Mouse (Mus musculus) frontal cortex, postnatal 36 days (tissue): Measurements from ENCODE around the gene Etv6.

Source experiments
- DNase-seq, 2 experiments: peaks; one replicate each; pipeline ENCODE4 v3.0.0; 2022; ENCODE audit warnings: low spot score in 2 of 2

Gene Etv6

DNA sequence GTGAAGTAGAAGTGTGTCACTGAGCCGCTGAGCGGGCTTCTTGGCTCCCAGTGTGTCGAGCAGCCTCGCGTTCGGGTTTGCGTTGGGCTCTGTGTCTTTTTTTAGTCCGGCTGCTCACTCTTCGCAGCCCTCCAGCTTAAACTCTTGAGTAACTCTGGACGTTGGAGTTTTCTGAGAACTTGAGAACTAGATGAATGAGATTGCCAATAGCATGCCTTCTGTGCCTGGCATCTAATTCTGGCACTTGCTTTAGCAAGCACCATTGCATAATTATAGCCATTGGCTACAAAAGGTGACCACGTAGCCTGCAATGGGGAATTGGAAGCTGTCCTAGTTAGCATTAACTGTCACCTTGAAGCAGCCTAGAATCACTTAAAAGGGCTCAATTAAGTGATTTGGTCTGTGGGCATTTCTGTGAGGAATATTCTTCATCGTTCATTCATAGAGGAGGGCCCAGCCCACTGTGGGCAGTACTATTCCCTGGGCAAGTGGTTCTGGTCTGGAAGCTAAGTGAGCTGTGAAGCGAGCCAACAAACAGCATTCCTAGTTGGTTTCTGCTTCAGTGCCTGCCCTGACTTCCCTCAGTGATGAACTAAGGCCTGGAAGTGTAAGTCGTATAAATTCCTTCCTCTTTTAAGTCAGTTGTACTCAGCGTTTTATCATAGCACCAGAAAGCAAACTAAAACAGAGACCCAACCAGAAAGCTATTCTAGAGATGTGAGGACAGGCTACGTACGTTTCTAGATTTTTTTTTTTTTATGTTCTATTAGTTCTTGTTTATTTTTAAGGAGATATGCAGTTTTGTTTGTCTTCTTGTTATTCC, 136.6 kb downstream of the Etv6 start:
- DNase-seq: peak; percentile 35 to 68

DNA sequence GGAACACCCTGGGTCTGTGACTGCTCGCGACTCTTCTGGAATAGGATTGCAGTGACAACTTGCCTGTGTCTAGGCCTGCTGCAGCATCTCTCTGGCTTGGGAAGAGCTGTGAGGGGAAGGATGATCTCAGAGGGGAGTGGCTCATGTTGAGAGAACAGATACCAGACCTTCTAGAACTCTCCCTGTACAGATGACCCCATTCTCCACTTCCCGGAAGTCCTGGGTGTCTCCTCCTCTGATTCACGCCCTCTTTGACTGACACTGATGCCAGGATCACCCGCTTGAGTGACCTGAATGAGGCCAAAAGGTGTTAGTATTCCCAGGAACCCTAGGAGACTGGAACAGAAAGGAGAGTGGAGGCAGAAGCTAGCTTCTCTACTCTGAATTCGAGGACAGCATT, 137.9 kb downstream of the Etv6 start:
- DNase-seq: no peak

DNA sequence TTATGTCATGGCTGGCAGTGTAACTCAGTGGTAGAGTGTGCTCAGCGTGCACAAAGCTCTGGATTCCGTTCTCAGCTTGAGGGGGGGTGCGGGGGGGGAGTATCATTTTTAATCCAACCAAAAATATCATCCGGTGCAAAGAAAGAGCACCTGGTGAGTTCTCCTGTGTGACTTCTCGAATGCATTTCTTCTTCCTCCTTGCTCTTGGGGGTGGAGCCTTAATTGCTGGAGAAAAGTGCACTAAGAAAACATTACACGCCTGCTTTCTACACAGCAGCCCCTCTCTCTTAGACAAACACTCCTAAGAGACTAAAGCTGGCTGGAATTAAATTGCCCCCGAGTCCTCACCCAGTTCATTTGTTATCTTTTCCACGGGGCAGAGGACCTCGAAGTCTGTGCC, 139.6 kb downstream of the Etv6 start:
- no peak for DNase-seq

DNA sequence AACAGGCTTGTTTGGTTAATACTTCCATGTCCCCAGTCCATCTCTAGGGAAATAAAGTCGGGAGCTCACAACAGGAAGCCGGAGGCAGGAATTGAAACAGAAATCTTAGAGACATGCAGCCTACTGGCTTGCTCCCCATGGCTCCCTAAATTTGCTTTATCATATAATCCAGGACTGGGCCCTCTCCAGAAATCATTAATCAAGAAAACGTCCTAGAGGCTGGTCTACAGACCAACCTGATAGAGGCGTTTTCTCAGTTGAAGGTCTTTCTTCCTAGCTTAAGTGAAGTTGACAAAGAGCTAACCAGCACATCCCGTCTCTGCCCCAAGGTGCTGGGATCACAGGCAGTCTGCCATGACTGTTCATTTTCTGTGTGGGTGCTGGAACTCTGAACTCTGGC, 141.7 kb downstream of the Etv6 start:
- no peak for DNase-seq

DNA sequence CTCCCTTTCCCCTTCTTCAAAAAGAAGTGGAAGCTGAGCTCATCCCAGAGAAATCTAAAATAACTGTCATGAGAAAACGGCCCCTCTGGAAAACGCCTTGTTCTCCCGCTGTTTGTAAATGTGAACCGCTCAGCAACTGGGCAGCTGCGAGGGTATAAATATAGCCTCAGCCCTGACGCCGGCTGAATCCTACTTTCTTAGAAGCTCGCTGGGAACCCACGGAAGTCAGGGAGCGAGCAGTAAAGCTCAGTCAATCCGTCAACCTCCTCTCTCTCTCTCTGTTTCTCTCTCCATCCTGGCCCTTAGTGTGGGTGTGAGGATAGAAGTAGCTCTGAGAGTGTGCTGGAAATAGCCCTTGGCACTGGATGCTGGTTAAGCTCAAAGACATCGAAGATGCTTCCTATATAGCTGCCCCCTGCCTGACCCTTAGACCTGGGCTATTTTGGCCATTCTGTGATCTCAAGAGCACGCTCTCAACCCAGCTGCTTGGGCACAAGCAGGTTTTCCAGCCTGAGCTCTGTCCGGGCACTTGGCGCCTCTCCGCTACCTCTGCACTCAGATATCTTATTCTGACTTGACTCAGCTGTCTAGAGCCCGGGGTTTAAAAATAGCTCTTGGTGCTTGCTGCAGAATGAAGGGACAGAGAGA, 146.9 kb downstream of the Etv6 start:
- DNase-seq: peak; percentile 67 to 75

DNA sequence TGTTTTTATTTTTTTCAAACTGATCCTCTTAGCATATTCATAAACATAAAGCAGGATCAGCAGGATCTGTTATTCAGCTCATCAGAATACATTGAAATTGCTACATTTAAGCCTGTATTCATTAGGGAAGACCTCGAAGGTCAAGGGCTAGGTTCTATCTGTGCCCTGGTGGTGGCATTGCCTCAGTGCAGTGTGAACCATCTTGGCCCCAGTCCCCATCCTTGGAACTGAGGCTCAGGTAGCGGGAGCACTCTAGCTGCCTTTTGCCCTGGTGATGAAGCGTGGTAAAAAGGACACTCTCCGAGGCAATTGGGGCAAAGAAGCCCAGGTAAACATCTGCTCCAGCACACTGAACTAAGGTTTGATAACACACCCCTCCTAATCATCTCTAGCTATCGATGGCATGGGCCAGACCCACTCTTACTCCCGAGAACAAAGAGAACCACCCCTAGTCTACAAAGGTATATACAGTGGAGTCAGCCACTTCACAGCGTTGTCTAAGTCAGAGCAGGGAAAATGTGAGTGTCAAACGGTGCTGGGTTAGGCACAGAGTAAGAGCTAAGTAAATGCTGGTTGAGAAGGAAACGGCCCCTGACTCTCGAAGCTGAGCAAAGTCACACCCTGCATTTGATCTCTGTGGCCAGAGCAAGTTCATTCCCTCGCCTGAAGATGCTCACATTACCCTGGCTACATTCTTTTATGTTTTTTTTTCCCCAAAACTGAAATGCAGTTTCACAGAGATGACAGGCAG, 148.3 kb downstream of the Etv6 start:
- no peak for DNase-seq

DNA sequence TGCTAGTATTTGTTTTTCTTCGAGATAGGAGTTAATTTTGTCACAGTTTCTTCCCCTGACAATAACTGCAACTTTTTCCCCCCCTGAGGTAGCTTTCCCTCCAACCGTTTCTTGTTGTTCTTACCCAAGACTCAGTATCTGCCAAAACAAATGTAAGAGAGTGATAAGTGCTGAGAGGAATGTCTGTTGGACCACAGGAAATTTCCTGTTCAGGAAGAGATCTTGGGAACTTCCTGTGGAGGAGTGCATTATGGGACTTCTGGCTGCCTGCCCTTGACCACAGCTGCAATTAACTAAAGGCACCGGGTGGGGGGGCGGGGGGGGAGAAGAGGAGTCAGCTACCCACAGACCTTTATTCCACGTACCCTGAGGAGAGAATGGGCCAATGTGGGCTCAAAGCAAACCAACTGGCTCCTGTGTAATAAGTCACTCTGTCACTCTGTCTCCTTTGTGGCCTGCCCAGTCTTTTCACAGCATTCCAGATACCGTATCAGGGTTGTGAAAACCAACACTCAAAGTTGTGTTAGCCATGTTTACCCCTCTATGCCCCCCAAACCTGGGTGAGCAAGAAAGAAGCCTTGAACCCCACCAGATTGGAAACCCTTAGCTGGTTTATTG, 150.9 kb downstream of the Etv6 start:
- no peak for DNase-seq

DNA sequence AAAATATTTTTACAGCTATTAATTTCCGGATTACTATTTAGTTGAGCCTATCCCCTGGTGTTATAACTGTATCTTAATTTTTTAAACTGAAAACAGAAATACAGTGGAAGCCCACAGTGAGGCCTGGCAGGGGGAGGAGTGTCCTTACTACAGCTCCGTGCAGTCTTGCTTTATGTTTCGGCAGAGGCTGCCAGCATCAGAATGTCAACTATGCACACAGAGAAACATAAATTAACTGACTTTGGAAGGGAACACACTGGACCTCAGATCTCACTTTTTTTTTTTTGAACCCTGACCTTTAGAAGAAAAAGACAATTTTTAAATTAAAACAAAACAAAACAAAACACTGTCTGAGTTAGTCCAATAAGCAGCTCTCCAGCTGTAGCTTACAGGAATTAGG, 153.2 kb downstream of the Etv6 start:
- DNase-seq: no peak

DNA sequence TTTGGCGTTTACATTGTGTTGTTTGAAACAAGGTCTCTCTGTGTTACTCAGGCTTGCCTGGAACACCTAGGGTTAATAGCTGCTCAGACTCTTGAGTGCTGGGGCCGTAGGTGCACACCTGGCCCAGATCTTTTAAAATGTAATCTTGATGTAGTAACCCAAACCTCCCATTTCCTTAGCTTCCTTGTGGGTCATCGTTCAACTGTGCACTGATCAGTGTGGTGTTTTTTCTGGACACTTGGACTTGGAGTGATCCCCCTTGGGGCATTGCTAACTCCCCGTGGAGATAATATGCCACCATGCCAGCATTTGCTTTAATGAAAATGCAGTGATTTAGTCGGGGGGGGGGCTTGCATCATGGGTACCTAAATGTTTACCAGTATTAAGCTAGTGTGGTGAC, 153.7 kb downstream of the Etv6 start:
- DNase-seq: no peak

DNA sequence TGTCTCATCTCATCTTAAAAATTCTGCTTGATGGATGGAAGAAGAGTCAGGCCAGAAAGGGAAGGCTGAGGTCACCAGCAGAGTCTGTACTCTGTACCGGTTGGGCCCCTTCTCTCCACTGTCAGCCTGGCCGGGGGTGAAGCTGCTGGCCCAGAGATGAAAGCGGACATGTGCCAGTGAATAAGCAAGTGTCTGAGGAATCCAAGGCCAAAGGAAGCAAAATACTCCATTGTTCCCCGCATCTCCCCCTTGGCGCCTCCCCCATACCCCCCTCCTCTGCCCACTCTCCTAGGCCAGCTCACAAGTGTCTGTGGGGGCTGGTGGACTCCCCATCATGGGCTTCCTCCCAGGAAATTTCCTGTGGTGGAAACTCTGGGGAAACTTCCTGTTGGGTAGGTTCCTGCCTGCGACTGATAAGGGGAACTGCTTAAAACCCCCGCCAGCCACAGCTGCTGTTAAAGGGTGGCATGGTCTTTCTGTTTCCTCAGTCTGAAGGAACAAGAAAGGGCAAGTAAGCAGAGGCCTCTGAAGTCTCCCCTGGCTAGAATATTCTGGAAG, 154.2 kb downstream of the Etv6 start:
- DNase-seq: no peak

DNA sequence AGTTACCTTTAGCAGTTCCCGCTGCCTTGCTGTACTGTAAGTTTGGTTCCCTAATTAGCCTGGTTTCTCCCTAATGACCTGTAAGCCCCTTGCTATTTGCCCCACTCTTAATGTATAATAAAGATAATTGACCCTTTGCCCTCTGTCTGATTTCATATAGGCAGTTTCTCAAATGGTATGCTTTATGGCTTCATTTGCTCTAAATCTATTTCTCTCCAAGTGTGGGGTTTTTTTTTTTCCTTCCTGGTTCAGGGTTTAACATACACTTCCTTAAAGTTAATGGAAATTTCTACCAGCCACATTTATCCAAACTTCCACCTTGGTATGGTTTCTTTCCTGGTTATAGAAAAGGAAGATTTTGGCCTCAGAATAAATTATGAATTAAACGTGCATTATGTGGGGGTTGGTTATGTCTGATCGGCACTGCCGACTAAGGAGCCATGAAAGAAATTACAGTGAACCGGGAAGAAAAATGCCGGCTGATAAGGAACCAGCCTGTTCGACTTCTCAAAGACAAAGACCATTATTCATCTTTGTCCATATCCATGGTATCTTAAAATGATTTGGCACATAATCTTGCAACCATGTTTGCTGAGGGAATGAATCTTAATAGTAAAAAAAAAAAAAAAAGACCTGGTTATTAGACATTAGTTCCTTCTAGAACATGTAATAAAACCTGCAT, 155.2 kb downstream of the Etv6 start:
- no peak for DNase-seq

DNA sequence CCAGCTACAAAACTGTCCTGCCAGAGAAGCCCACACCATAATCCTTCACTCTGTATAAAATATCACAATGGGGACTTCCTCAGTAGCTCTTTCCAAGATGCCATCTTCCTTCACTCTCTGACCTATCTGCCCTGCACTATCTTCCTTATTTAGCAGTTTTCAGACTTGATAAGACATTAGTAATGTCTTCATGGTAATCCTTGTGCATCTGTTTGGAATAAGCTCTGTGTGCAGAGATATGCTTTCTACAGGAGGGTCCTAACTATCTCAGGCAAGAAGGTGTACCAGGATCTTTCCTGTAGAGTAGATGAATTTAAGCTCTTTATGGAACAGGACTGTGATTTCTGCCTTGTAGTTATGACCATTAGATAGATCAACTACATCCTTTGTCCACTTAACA, 157.2 kb downstream of the Etv6 start:
- DNase-seq: no peak

DNA sequence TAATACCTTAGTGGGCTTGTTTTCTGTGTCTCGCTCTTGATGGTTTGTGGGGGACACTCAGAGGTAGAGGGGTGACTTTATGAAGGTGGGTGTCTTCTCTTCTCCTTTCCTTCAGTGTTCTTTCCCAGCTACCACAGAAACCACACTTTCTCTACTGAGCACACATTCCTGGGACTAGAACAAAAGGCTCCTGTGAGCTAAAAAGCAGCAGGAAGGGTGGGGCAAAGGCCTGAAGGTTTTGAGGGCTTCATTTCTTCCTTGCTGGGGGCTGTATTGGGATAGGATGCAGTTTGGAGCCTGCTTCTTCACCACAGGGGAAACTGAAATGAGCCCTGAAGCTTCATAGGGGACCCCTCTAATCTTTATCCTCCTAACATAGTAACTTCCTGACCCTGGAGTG, 164.4 kb downstream of the Etv6 start:
- no peak for DNase-seq

DNA sequence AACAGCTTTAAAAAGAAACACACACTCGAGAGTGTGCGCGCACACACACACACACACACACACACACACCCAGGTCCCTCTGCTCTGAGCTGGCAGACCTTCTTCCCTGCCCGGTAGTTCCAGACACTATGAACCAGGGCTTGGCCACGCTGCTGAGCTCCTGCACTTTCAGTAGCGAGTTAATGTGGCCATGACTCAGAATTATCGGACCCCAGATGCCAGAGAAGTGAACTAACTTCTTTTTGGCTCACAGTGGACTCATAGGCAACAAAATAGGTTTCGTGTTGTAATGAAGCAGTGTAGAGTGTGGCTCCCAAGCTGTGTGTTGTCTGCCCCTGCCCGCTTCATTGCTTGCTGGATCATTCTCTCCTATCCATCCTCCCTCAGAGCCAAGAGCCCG, 165.1 kb downstream of the Etv6 start:
- no peak for DNase-seq

DNA sequence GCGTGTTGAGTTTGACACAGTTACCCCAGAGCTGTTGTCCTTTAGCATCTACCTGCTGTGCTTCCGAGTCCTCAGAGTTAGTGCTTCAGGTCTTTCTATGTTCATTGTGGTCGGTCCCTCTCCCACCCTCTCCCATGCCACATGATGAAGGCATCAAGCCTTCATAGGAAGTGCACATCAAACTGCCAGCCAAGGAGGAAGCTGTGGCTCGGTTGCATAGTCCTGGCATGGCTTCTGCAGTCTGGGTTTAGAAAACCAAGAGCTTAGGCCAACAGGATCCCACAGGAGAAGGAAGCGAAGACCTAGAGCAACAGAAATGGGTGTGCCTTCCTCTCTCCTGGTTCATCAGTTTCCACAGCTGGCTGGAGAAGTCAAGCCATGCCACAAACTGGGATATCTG, 166.7 kb downstream of the Etv6 start:
- DNase-seq: no peak

DNA sequence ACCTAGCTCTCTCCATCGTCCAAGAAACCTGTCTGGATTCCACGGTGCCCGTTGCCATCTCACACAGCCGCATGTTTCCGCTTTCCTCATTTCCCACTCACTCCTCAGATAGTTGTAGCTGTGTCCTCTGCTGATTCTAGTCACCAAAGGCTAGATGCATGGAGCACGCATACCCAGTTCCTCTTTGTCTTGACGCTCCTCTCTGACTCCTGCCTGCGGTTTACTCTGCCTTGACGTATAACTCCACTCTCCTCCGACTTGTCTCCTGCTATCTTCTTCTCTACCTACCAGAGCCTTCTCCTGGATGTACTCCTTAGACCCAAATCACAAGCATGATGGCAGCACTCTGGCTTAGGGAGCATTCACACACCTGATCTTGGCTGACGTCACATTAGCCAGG, 169.7 kb downstream of the Etv6 start:
- DNase-seq: no peak

DNA sequence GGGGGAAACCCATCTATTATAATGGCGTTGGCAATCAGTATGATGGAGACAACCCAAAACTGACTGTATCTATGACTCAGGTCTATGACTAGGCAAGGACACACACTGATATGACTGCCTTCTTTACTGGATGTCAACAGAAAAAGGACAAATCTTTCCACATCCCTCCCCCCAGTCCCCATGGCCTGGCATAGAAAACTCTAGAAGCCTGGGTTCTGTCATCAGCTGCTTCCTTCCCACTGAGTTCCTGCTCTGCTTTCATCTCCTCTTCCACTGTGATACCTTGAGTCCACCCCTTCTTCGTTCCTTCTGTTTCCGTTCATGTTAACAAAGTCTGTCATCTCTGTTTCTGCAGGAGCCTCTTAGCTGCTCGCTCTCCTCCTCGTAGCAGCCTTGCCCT, 170.2 kb downstream of the Etv6 start:
- DNase-seq: no peak

DNA sequence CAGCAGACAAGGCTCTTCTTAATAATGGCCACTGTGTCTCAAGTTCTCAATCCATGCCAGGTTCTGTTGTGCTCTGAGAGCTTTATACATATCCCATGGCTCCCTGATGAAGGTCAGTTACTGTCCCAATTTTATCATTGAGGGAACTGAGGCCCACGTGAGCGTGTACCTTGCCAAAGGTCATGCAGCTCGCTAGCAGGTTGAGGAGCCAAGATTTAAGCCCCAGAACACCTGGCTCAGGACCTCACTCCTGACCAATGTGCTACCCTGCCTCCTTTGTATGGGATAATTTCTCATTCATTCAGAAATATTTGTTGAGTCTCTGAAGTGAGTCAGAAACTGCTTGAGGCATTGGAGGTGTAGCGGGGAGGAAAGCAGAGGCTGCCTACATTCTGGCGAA, 170.8 kb downstream of the Etv6 start:
- DNase-seq: no peak

DNA sequence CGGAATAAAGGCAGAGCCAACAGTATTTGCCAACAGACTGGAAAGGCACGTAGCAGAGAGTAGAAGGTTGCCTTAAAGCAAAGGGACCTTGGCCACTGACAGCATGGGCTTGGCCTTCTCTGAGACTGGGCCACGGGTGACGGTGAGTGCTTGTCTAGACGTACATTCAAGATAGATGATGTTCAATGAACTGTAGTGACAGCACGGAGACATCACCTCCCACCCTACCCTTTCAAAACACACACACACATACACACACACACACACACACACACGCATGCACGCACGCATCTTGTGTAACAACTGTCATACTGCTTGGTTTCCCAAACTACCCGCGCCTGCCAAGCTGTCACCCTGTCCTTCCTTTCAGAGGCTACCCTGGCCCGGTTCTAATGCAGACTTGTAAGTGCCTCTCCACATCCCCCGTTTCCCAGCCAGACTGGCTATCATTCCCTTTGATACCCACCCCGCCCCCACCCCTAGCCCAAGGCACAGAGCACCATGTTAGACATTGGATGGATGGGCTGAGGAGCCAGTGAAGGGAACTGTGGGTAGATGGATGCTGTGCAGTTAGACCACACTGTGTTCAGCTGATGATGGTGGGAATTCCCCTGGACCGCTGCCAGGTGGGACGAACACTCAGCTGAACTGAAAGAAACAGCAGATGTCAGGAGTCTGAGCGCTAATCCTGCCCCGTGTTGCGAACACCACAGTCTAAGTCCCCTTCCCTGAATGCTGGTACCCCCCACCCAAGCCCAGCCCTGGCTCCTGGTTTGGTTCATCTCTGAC, 172.1 kb downstream of the Etv6 start:
- no peak for DNase-seq

DNA sequence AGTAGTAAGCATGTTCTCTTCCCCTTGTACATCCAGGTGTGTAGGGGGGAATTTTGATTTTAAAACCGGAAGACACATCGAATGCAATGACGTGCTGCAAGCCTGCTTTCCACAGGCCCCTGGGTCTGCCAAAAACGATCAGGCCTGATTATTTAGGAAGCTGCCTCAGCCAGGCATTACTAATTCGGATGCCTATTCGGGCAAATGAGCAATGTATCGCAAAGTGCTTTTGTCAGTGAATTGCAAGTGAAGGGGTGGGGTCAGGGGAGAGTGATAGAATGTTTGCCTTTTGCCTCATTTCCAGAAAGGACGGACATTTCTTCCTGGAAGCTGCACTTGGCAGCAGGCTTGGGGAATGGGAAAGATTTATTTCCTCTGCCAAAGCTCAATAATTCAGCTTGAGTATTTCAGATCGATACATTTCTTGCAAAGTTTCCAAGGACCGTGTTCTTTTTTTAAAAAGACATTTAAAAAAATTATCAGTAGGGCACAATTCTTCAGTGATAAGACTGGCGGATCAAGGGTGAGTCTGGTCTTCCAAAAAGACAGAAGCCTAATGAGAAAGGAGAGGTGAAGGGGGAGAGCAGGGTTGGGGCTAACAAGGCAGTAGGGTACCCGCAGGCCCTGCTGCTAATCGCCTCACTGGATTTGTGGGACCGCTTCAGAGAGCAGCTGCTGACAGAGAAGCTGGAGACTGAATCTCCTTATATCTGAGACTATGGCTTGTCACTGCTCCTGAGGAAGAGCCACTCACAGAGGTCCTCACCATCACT, 172.9 kb downstream of the Etv6 start:
- no peak for DNase-seq
